Mouse (Mus musculus) common myeloid progenitor, adult 5-6 weeks (primary cell): Measurements from ENCODE around the gene S100b. TPM values are rescaled to one million over a fixed set of nuclear protein-coding genes. Genes with fewer than 3 reads are reported as not detected.

Source experiments
- ATAC-seq: replicated peaks from 2 replicates; pipeline ENCODE4 v1.8.0; 2016; ENCODE audit warnings: low read depth, mild to moderate bottlenecking, moderate TSS enrichment, inconsistent platforms; ENCODE audit not compliant: poor library complexity, severe bottlenecking
- total RNA-seq: library from RNA; stranded (forward); fragments of 200-1000, 187-1606 nt; gene quantifications from 2 replicates; pipeline ENCODE4 v1.2.3, GENCODE M21; 2017

The S100b gene
- total RNA-seq = not detected in 2 replicates

DNA sequence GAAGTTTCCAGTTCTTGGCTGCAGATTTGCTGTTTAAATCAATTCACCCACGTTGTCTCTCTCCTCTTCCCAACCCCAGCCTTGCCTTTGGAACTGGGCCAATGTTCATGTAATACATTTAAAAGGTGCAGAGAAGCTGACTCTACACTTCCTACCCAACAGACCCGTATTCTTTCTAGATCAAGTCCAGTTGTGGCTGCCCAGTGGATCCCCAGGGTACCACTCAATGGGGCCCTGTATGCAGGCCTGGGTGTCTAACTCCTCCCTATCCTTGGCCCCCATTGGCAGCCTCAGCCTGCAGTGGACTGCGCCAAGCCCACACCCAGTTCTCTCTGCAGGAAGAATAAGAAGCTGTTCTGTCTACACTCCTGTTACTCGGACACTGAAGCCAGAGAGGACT lies at the start of gene S100b:
Gene S100b (plus strand): TSS at position 318 of the 400 bp plus-strand sequence.
- ATAC-seq = no peak

- ATAC-seq = no peak
Observed at GRCm38 (mm10) chr10:76207262-76207796, 46.3 kb upstream of the S100b start.

DNA sequence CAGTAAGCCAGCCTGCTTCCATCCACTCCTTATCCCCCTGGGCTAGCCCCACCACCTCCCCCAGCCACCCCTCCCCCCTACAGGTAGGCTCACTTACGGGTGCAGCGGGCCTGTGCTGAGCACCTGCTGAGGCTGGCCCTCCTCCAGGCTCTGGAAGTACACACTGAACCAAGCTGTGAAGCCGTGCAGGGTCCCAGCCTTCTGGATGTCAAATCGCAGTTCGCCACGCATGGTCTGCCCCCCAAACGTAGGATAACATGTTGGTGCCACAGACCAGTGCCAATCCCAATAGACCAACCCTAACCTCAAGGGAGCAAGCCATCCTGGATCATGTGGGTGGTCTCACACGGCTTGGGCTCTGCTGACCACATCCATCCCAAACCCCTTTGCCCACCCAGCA lies 44.4 kb upstream of the S100b start:
- no peak for ATAC-seq

- ATAC-seq = no peak
Observed at GRCm38 (mm10) chr10:76210806-76211205, 42.8 kb upstream of the S100b start.

- no peak for ATAC-seq
Observed at GRCm38 (mm10) chr10:76212121-76212520, 41.5 kb upstream of the S100b start.

DNA sequence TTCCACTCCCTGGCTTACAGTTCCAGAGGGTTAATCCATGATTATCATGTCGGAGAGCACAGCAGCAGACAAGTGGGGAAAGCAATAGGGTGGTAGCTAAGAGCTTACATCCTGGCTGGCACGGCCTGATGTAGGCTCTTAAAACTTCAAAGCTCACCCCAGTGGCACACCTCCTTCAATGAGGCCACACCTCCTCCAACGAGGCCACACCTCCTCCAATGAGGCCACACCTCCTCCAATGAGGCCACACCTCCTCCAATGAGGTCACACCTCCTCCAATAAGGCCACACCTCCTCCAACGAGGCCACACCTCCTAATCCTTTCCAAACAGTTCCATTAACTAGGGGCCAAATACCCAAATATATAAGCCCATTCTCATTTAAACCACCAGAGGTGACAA lies 39.5 kb upstream of the S100b start:
- no peak for ATAC-seq

GRCm38 (mm10) chr10:76217056-76217455 lies 36.6 kb upstream of the S100b start:
- ATAC-seq = no peak

GRCm38 (mm10) chr10:76218240-76218639 lies 35.4 kb upstream of the S100b start:
- no peak for ATAC-seq

- ATAC-seq = no peak
Observed at GRCm38 (mm10) chr10:76225944-76226343, 27.7 kb upstream of the S100b start.

- ATAC-seq = no peak
Observed at GRCm38 (mm10) chr10:76229627-76230026, 24.0 kb upstream of the S100b start.

DNA sequence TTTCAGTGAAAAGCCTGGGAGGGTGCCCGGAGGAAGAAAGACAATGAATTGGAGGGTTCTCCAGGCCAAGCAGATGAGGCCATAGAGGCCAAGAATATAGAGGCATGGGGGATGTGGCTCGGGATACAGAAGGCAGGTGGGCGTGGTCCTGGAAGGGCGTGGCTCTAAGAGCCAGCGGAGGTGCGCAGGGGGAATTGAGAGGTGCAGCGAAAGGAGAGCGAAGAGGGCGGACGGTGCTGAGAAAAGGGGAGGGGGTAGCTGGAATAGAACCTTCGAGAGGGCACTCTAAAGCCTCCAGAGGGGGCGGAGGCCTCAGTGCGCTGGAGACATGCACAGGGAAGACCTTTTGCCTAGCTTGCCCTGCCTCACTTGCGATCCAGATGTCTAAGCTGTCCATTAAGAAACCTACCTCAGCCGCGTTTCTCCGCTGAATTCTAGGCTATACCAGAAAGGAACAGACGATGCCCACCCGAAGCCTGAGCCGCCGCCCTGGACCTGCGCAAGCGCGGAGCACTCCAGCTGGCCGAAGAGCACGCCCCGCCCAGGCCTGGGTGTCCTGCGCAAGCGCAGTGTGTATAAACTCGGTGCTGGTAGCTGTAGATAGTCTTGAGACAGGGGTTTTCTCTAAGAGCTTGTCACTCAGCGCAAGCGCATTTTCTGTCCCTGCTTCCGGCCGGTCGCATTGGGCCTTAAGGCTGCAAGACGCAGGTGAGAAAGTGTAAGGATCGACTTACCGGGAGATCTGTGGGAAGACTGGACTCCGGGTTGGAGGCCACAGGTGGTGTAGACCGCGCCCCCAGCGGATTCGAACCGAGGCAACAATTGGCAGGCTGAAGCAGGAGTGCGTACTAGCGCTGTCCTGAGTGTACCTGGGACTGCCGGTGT lies 16.1 kb upstream of the S100b start, which contains the start of gene Prmt2:
Gene Prmt2 (minus strand): TSS at position 525 of the 885 bp plus-strand sequence.
- peak; percentile 95 for ATAC-seq

GRCm38 (mm10) chr10:76239401-76239800 lies 14.3 kb upstream of the S100b start:
- ATAC-seq = no peak

GRCm38 (mm10) chr10:76245106-76245505 lies 8.5 kb upstream of the S100b start:
- no peak for ATAC-seq

DNA sequence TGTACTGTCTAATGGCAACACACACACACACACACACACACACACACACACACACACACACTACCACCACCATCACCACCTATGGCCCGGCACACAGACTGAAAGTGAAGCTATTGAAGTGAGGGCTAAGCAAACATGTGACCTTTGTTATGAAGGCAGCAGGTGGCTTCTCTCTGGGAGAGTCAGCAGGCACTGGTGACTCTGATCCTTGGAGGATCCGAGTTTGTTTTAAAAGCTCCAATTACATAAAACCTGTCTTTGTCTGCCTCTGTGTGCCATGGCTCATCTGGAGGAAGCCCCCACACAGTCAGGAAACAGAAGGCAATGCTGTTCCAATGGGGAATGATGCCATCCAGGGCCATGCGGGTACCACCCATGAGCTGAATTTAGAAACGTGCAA lies 7.1 kb upstream of the S100b start:
- ATAC-seq = no peak

- ATAC-seq = no peak
Observed at GRCm38 (mm10) chr10:76247960-76248646, 5.5 kb upstream of the S100b start.

- ATAC-seq = no peak
Observed at GRCm38 (mm10) chr10:76248647-76248968, 5.0 kb upstream of the S100b start.

GRCm38 (mm10) chr10:76250870-76251269 lies 2.8 kb upstream of the S100b start:
- ATAC-seq = no peak

DNA sequence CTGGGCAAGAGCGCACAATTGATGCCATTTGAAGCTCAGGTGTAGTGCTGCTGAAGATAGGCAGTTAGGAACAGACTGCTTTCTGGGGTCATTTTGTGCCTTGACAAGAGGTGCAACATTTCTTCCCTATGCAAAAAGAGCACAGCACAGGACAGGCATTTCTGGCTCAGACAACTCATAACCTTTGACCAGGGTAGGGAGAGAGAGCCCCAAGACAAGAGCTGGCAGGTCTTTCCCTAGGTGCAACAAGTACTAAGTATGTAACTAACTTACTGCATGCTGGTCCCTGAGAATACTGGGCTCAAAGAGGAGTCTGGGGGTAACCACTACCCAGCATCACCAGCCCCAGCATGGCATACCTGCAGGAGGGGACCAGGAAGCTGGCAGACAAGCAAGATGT lies 574 bp upstream of the S100b start:
- no peak for ATAC-seq

DNA sequence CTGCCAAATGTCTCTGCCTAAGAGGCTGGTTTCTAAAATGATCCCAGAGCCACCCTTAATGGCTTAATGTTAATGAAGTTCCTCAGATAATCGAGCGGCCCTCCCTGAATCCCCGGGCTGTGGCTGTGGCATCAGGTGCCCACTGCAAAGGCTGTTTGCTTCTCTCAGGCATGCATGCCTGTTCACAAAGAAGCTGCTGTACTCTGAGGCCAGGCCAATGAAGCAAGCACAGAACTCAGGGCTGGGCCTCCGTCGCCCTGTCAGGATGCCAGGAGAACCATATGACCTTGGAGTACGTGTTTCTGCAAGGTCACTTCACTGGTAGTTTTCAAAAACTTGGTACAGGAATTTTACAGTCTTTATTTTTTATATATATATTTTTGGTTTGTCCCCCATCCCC lies 2.0 kb downstream of the S100b start:
- no peak for ATAC-seq

GRCm38 (mm10) chr10:76257231-76257630 lies 3.6 kb downstream of the S100b start:
- ATAC-seq = no peak

DNA sequence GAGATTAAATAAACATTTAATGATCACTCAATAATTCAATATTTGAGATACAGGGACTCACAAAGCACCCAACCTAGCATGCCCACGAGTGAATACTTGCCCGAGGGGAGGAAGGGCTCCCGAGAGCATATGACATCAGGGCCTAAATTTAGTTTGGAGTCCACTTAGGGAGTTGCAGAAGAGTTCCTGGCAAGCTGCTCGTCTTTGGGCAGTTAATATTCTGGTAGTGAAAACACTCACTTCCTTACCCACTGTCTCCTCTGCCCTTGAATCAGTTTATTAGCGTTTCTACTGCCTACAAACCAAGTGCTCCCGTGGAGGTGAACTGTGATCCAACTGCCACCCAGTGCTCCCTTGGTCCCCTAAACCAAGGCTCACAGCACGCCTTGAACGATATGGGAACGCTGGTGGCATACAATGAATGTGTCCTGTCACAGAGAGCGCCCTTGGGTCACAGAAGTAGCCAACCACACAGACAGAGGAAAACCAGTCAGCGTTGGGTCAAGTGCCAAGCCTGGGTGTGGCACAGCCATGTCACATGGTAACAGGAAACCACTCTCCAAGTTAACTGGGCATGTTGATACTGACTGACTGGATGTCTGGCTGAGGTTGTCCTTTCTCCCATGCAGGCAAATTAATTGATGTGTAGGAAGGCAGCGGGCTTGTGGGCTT lies 4.2 kb downstream of the S100b start:
- ATAC-seq = peak; percentile 96
